8 mouse cellular contexts compared by ENCODE assay signal in the genomic region with DNA sequence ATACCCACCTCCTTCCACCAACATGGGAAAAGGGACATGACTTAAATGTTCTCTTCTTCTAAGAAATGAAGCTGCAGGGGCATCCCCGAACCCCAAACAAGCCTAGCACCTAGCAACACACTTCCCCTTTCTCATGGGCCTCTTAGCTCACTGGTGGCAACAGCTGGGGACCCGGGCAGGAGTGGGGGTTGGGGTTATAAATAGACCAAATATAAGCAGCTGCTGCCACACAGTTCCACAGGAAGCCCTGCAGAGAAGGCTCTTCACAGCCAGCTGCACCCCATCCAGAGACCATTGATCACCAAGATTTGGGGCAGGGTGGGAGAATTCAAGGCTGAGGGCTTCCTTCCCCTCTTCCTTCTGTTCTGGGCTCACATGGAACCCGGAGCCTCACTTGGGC. TPM values are rescaled to one million over a fixed set of nuclear protein-coding genes. Genes with fewer than 3 reads are reported as not detected.
DNase-seq lines count a peak whose midpoint lies in the region; ATAC-seq lines count a peak whose summit lies in the region.
"Had no signal": no experiment of that assay in that cellular context is flagged by ENCODE, and none has a peak within 500 bp of the region (broad histone marks: within the 10 kb centered on the region; RNA-seq: fewer than 3 reads in every experiment).

No protein-coding gene starts in this region.

- H3K4me3 ChIP-seq in heart, embryonic 15.5 days = no peak overlapping the region
- no peak overlapping the region for H3K4me3 ChIP-seq in liver, embryonic 16.5 days (ENCODE audit: low read depth, low read length)
- H3K4me3 ChIP-seq: erythroblast, embryonic 14.5 days had no signal

- H3K36me3 ChIP-seq in heart, embryonic 15.5 days = no peaks in the 10 kb centered on the region
- H3K36me3 ChIP-seq in liver, embryonic 16.5 days (ENCODE audit: control insufficient read depth, insufficient read depth) = no peaks in the 10 kb centered on the region

- H3K27me3 ChIP-seq in heart, embryonic 15.5 days = no peaks in the 10 kb centered on the region
- peaks cover 12% of the 10 kb centered on the region for H3K27me3 ChIP-seq in liver, embryonic 16.5 days (ENCODE audit: control insufficient read depth, insufficient read depth, low read depth, low read length)

- peak overlapping the region; percentile 94 for H3K27ac ChIP-seq in heart, embryonic 15.5 days
- no peak overlapping the region for H3K27ac ChIP-seq in liver, embryonic 16.5 days (ENCODE audit: low read length)

- WGBS in heart, embryonic 15.5 days = 37% methylated on average over 3 of the region's 3 CpGs
- 27% methylated on average over 3 of the region's 3 CpGs for WGBS in liver, embryonic 16.5 days (ENCODE audit: insufficient replicate concordance)

- no peaks in the 10 kb centered on the region for H3K9me3 ChIP-seq in heart, embryonic 15.5 days (replicated peaks)
- no peaks in the 10 kb centered on the region for H3K9me3 ChIP-seq in liver, embryonic 16.5 days (replicated peaks; ENCODE audit: control insufficient read depth, low read length)

- peak; percentile 95 for DNase-seq in CD4-positive, CD25-positive, alpha-beta regulatory T cell, adult 2 months (ENCODE audit: low read depth, low spot score)
- DNase-seq in T-cell, adult 2 months (ENCODE audit: low spot score) = peak; percentile 96
- peak; percentile 82 for DNase-seq in skeletal muscle tissue, adult 2 months (ENCODE audit: low read depth, low spot score)
- no peak for DNase-seq in layer of hippocampus, adult 18-20 months (ENCODE audit: low spot score in 2 of 2)
- no peak for DNase-seq in cerebellum, postnatal 14 days

- peak; percentile 43; the same call in 1 of the 2 replicates for ATAC-seq in heart, embryonic 15.5 days (replicated peaks; ENCODE audit: insufficient number of reproducible peaks, insufficient read depth, low FRiP score, low read depth)
- ATAC-seq in liver, embryonic 16.5 days (ENCODE audit: low read depth) = peak; percentile 47

- H3K4me2 ChIP-seq in heart, embryonic 15.5 days = peak overlapping the region; percentile 82
- H3K4me2 ChIP-seq in liver, embryonic 16.5 days (ENCODE audit: low read depth, low read length) = no peak overlapping the region

- H3K4me1 ChIP-seq in heart, embryonic 15.5 days (replicated peaks) = peaks cover 20% of the 10 kb centered on the region
- H3K4me1 ChIP-seq in liver, embryonic 16.5 days (ENCODE audit: control insufficient read depth, low read depth, low read length) = peaks cover 5% of the 10 kb centered on the region; the same call in 1 of the 2 replicates

- no peak overlapping the region; the same call in 1 of the 2 replicates for H3K9ac ChIP-seq in heart, embryonic 15.5 days
- no peak overlapping the region for H3K9ac ChIP-seq in liver, embryonic 16.5 days (ENCODE audit: low read depth, low read length)

RNA-seq across cellular contexts. Expression of a gene that starts 7.6 kb away (rescaled TPM):
- polyA plus RNA-seq in heart, embryonic 15.5 days (2015; fragmentation: Nextera tagmentation; extraction: Ambion mirVana) = 31.2 and 38.7 TPM in 2 replicates
- polyA plus RNA-seq in liver, embryonic 16.5 days (2015; fragmentation: Nextera tagmentation; extraction: Ambion mirVana) = 16.2 and 18.3 TPM in 2 replicates
- 10 to 100 TPM in 1 of 2 experiments, 1 to 10 TPM in 1; 8.8 to 10.5 TPM for total RNA-seq in layer of hippocampus, adult 18-20 months (2021)

RNA-seq across cellular contexts. Expression of a gene that starts 33.7 kb away (rescaled TPM):
- 107 and 135 TPM in 2 replicates for polyA plus RNA-seq in heart, embryonic 15.5 days (2015; fragmentation: Nextera tagmentation; extraction: Ambion mirVana)
- 149 and 167 TPM in 2 replicates for polyA plus RNA-seq in liver, embryonic 16.5 days (2015; fragmentation: Nextera tagmentation; extraction: Ambion mirVana)
- 10 to 100 TPM; 14.9 to 16.8 TPM for total RNA-seq in layer of hippocampus, adult 18-20 months (2021)

RNA-seq across cellular contexts. Expression of a gene that starts 49.7 kb away (rescaled TPM):
- polyA plus RNA-seq in heart, embryonic 15.5 days (2015; fragmentation: Nextera tagmentation; extraction: Ambion mirVana) = 15.4 and 22.1 TPM in 2 replicates
- 9.6 and 9.8 TPM in 2 replicates for polyA plus RNA-seq in liver, embryonic 16.5 days (2015; fragmentation: Nextera tagmentation; extraction: Ambion mirVana)
- total RNA-seq in layer of hippocampus, adult 18-20 months (2021) = 10 to 100 TPM; 43.5 to 46.1 TPM

Comparison
In these comparisons a context has a peak if more than half of its experiments do, and no peak if none do; other contexts are left out.
1. DNase-seq: peak in CD4-positive, CD25-positive, alpha-beta regulatory T cell, adult 2 months (single experiment), T-cell, adult 2 months (single experiment) and skeletal muscle tissue, adult 2 months (single experiment); none in layer of hippocampus, adult 18-20 months (0 of 2) and cerebellum, postnatal 14 days (0 of 2).